Mouse (Mus musculus) midbrain, embryonic 12.5 days (tissue): ENCODE results near the gene Aldh2. TPM values are rescaled to one million over a fixed set of nuclear protein-coding genes. Genes with fewer than 3 reads are reported as not detected.

ENCODE experiments used
- polyA plus RNA-seq: library from polyadenylated mRNA; unstranded; fragments of >200 nt; fragmentation: Nextera tagmentation; extraction: Ambion mirVana; gene quantifications from 2 replicates; pipeline ENCODE4 v1.2.1, GENCODE M21; 2016

Gene Aldh2
- polyA plus RNA-seq, 1 experiment from 2014 or later, result 94.1 TPM

Other genes with a start within 250 kb of the Aldh2 start
- gene Trafd1, start 208.2 kb downstream of the Aldh2 start, polyA plus RNA-seq, result 124 TPM in 2 replicates
- gene Naa25, start 195.9 kb downstream of the Aldh2 start, polyA plus RNA-seq, result 46.0 and 48.3 TPM in 2 replicates
- gene Tmem116, start 141.9 kb downstream of the Aldh2 start, polyA plus RNA-seq, result 0.96 and 1.1 TPM in 2 replicates
- 130 and 137 TPM in 2 replicates for gene Erp29, start 141.3 kb downstream of the Aldh2 start, polyA plus RNA-seq
- 0.07 TPM in 1 of 2 replicates, not detected in the other for gene Adam1b, start 90.4 kb downstream of the Aldh2 start, polyA plus RNA-seq
- gene Adam1a, start 48.3 kb downstream of the Aldh2 start, polyA plus RNA-seq, result 3.0 and 3.4 TPM in 2 replicates
- not detected in 2 replicates for gene Gm42878, start 48.3 kb downstream of the Aldh2 start, polyA plus RNA-seq
- gene Mapkapk5, start 47.9 kb downstream of the Aldh2 start, polyA plus RNA-seq, result 56.4 and 58.2 TPM in 2 replicates
- gene Acad12, start 25.1 kb upstream of the Aldh2 start, polyA plus RNA-seq, result 1.3 and 1.7 TPM in 2 replicates
- 1.9 and 2.3 TPM in 2 replicates for gene Acad10, start 66.7 kb upstream of the Aldh2 start, polyA plus RNA-seq
- 49.0 and 51.5 TPM in 2 replicates for gene Brap, start 66.7 kb upstream of the Aldh2 start, polyA plus RNA-seq
- gene Atxn2, start 117.5 kb upstream of the Aldh2 start, polyA plus RNA-seq, result 68.1 and 77.6 TPM in 2 replicates
- 8.8 and 9.0 TPM in 2 replicates for gene Sh2b3, start 243.8 kb upstream of the Aldh2 start, polyA plus RNA-seq